Mouse (Mus musculus): ENCODE data around the gene Gm45062. TPM values are rescaled to one million over a fixed set of nuclear protein-coding genes. Genes with fewer than 3 reads are reported as not detected.

Gene Gm45062
- polyA plus RNA-seq, 1 experiment from 2014 or later, result 14.7 TPM

DNA sequence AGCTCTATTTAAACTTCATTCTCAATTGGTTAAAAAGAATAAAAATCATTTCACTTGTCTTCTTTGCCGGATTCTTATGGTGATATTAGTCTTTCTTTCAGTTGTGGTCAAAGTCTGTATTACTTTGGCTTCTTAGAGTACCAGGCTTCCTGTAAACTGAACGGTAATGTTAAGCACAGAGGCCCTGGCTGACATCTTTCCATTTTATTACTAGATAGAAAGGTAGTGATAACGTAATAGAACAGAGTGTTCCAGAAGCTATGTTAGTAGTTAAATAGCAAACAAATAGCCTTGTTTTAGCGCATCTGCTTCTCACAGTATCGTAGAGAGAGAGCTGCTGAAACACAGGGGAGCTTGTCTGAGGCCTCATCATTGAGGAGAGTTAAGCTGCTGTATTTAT, 146.6 kb downstream of the Gm45062 start:
- WGBS, result 90% methylated on average over 5 of the region's 5 CpGs
- ATAC-seq (ENCODE audit: low FRiP score, low TSS enrichment), result no peak
- Histone ChIP-seq H3K27ac (ENCODE audit: low read length) (no peak overlapping the region), H3K9me3 (ENCODE audit: low read length) (no peaks in the 10 kb centered on the region), H3K4me1 (ENCODE audit: insufficient read depth, low read length) (no peaks in the 10 kb centered on the region), H3K4me3 (ENCODE audit: low read length) (no peak overlapping the region), H3K36me3 (ENCODE audit: insufficient read depth, low read length) (no peaks in the 10 kb centered on the region), H3K4me2 (replicated peaks; ENCODE audit: low read depth, low read length) (no peak overlapping the region), H3K9ac (replicated peaks; ENCODE audit: low read length) (no peak overlapping the region), H3K27me3 (ENCODE audit: insufficient read depth, low read length) (no peaks in the 10 kb centered on the region)

GRCm38 (mm10) chr6:8408332-8408731, 149.1 kb downstream of the Gm45062 start:
- Histone ChIP-seq H3K27ac (ENCODE audit: low read length) (no peak overlapping the region), H3K9me3 (ENCODE audit: low read length) (no peaks in the 10 kb centered on the region), H3K4me3 (ENCODE audit: low read length) (no peak overlapping the region), H3K4me2 (replicated peaks; ENCODE audit: low read depth, low read length) (no peak overlapping the region), H3K9ac (replicated peaks; ENCODE audit: low read length) (no peak overlapping the region), H3K36me3 (ENCODE audit: insufficient read depth, low read length) (no peaks in the 10 kb centered on the region), H3K27me3 (ENCODE audit: insufficient read depth, low read length) (no peaks in the 10 kb centered on the region), H3K4me1 (ENCODE audit: insufficient read depth, low read length) (no peaks in the 10 kb centered on the region)
- WGBS, result 85% methylated on average over 2 of the region's 2 CpGs
- no peak for ATAC-seq (ENCODE audit: low FRiP score, low TSS enrichment)

- H3K9me3 ChIP-seq (ENCODE audit: low read length), result no peaks in the 10 kb centered on the region
- no peaks in the 10 kb centered on the region for H3K36me3 ChIP-seq (ENCODE audit: insufficient read depth, low read length)
- H3K4me2 ChIP-seq (replicated peaks; ENCODE audit: low read depth, low read length), result no peak overlapping the region
- no peaks in the 10 kb centered on the region for H3K4me1 ChIP-seq (ENCODE audit: insufficient read depth, low read length)
- no peaks in the 10 kb centered on the region for H3K27me3 ChIP-seq (ENCODE audit: insufficient read depth, low read length)
- no peak overlapping the region for H3K9ac ChIP-seq (replicated peaks; ENCODE audit: low read length)
- WGBS, result 94% methylated on average over 4 of the region's 4 CpGs
- H3K27ac ChIP-seq (ENCODE audit: low read length), result no peak overlapping the region
- no peak overlapping the region for H3K4me3 ChIP-seq (ENCODE audit: low read length)
- ATAC-seq (ENCODE audit: low FRiP score, low TSS enrichment), result no peak
Measured at GRCm38 (mm10) chr6:8409865-8410264, 150.6 kb downstream of the Gm45062 start.

GRCm38 (mm10) chr6:8412845-8413598, 153.8 kb downstream of the Gm45062 start:
- Histone ChIP-seq H3K9ac (replicated peaks; ENCODE audit: low read length) (no peak overlapping the region), H3K27me3 (ENCODE audit: insufficient read depth, low read length) (no peaks in the 10 kb centered on the region), H3K27ac (ENCODE audit: low read length) (no peak overlapping the region), H3K36me3 (ENCODE audit: insufficient read depth, low read length) (no peaks in the 10 kb centered on the region), H3K4me2 (replicated peaks; ENCODE audit: low read depth, low read length) (no peak overlapping the region), H3K4me3 (ENCODE audit: low read length) (no peak overlapping the region), H3K9me3 (ENCODE audit: low read length) (no peaks in the 10 kb centered on the region), H3K4me1 (ENCODE audit: insufficient read depth, low read length) (no peaks in the 10 kb centered on the region)
- ATAC-seq (ENCODE audit: low FRiP score, low TSS enrichment), result no peak
- 60% methylated on average over 10 of the region's 10 CpGs for WGBS

- Histone ChIP-seq H3K36me3 (ENCODE audit: insufficient read depth, low read length) (no peaks in the 10 kb centered on the region), H3K27me3 (ENCODE audit: insufficient read depth, low read length) (no peaks in the 10 kb centered on the region), H3K27ac (ENCODE audit: low read length) (no peak overlapping the region), H3K4me1 (ENCODE audit: insufficient read depth, low read length) (0 out of 2 replicates have a peak, but pooled peaks cover under 1% of the 10 kb centered on the region), H3K4me3 (ENCODE audit: low read length) (0 out of 2 replicates have a peak overlapping the region, but pooled peaks have one; percentile 13), H3K9me3 (ENCODE audit: low read length) (no peaks in the 10 kb centered on the region), H3K4me2 (replicated peaks; ENCODE audit: low read depth, low read length) (peak overlapping the region; percentile 23; the same call in 1 of the 2 replicates), H3K9ac (replicated peaks; ENCODE audit: low read length) (0 out of 2 replicates have a peak overlapping the region, but pooled peaks have one; percentile 35)
- WGBS, result 54% methylated on average over 9 of the region's 9 CpGs
- ATAC-seq (ENCODE audit: low FRiP score, low TSS enrichment), result no peak
Measured at GRCm38 (mm10) chr6:8414020-8414419, 154.8 kb downstream of the Gm45062 start.

DNA sequence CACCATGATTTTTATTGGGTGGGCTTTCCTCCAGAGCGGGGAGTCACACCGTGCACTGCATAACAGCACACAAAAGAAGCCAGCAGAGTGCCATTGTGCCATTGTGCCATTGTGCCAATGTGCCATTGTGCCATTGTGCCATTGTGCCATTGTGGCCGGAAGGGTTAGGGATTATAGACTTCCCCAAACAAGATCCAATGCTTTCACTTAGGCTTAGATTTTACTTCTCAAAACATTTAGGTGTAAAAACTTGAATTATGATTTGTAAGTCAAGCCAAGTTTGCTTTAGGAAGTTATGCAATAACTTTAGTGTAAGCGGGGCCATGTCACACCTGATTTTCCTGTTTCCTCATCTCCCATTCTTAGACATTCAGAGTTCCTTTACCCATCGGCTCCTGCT, 156.6 kb downstream of the Gm45062 start:
- Histone ChIP-seq H3K4me3 (ENCODE audit: low read length) (no peak overlapping the region), H3K27me3 (ENCODE audit: insufficient read depth, low read length) (no peaks in the 10 kb centered on the region), H3K9me3 (ENCODE audit: low read length) (no peaks in the 10 kb centered on the region), H3K27ac (ENCODE audit: low read length) (no peak overlapping the region), H3K4me2 (replicated peaks; ENCODE audit: low read depth, low read length) (no peak overlapping the region), H3K36me3 (ENCODE audit: insufficient read depth, low read length) (no peaks in the 10 kb centered on the region), H3K9ac (replicated peaks; ENCODE audit: low read length) (no peak overlapping the region), H3K4me1 (ENCODE audit: insufficient read depth, low read length) (peaks cover 7% of the 10 kb centered on the region; the same call in 1 of the 2 replicates)
- no peak for ATAC-seq (ENCODE audit: low FRiP score, low TSS enrichment)
- 93% methylated on average over 5 of the region's 5 CpGs for WGBS

DNA sequence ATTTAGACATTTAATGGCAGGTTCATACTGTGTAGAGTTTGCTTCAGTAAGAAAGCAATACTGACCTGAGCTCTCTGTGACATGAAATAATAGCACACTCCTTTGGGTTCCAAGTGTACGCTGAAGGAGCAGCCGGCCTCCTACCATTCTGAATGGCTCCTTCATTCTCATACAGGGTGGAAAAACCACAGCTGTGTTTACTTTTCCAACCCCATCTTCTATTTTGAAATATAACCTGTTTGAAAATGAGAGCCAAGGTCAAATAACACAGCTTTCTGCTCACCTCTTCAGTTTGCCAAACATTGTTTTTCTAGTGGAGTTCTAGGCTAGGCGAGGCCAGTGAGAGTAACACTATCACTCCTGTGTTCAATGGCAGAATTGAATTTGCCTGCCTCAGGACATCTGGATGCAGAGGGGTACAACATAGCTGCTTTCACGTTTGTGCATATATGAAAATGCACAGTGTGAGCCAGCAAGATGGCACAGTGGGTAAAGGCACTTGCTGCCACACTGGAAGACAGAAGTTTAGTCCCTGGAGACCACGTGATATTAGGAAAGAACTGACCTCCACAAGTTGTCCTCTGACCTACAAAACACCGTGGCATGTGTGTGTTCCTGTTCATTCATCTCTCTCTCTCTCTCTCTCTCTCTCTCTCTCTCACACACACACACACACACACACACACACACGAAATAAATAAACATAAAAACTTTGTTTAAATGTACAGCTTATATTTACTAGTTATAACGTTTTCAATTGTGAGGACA, 157.7 kb downstream of the Gm45062 start:
- peak; percentile 60 for ATAC-seq (ENCODE audit: low FRiP score, low TSS enrichment)
- H3K27ac ChIP-seq (ENCODE audit: low read length), result no peak overlapping the region
- no peak overlapping the region for H3K4me2 ChIP-seq (replicated peaks; ENCODE audit: low read depth, low read length)

DNA sequence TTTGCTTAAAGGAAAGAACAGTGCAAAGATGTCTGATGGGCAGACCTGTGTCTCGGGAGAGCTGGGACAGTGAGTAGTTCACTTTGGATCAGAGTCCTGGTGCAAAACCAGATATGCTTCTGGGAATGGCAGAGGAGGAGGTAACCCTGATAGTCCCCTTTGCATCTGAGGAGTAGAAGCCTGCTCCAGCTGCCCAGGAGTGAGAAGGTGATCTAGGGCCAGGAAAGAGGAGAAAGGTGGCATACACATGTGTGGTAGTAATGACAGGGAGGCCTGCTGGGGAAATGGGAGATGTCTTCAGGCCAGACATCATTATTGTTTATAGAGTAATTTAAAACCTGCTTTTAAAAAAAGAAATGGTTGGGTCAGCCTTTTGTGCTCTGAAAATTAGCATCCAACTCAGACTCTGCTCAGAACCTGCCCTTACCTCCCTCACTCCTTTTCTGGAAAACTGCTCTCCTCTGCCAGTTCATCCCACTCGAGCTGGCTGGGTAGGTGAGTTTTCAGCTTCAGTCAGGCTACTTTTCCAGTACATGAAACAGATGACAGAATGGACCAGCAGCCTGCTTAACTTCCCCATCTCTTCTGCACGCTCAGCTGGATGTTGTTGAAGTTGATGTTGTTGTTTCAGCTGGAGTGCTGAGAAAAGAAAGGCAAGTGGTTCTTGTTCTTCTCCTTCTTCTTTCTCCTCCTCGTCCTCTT, 160.4 kb downstream of the Gm45062 start:
- WGBS, result 32% methylated on average over 4 of the region's 4 CpGs
- no peak overlapping the region for H3K4me3 ChIP-seq (ENCODE audit: low read length)
- no peaks in the 10 kb centered on the region for H3K27me3 ChIP-seq (ENCODE audit: insufficient read depth, low read length)
- H3K4me2 ChIP-seq (replicated peaks; ENCODE audit: low read depth, low read length), result no peak overlapping the region
- H3K9ac ChIP-seq (replicated peaks; ENCODE audit: low read length), result no peak overlapping the region
- peak overlapping the region; percentile 1; the same call in 1 of the 2 replicates for H3K27ac ChIP-seq (ENCODE audit: low read length)
- ATAC-seq (ENCODE audit: low FRiP score, low TSS enrichment), result peak; percentile 60; the same call in 1 of the 2 replicates
- no peaks in the 10 kb centered on the region for H3K36me3 ChIP-seq (ENCODE audit: insufficient read depth, low read length)
- no peaks in the 10 kb centered on the region for H3K9me3 ChIP-seq (ENCODE audit: low read length)
- H3K4me1 ChIP-seq (ENCODE audit: insufficient read depth, low read length), result peaks cover 7% of the 10 kb centered on the region; the same call in 1 of the 2 replicates

More for the DNA sequence above, 157.7 kb downstream of the Gm45062 start:
- Histone ChIP-seq H3K4me1 (ENCODE audit: insufficient read depth, low read length) (peaks cover 7% of the 10 kb centered on the region; the same call in 1 of the 2 replicates), H3K9me3 (ENCODE audit: low read length) (no peaks in the 10 kb centered on the region), H3K27me3 (ENCODE audit: insufficient read depth, low read length) (no peaks in the 10 kb centered on the region), H3K4me3 (ENCODE audit: low read length) (no peak overlapping the region), H3K9ac (replicated peaks; ENCODE audit: low read length) (no peak overlapping the region), H3K36me3 (ENCODE audit: insufficient read depth, low read length) (no peaks in the 10 kb centered on the region)
- WGBS, result 38% methylated on average over 8 of the region's 8 CpGs

DNA sequence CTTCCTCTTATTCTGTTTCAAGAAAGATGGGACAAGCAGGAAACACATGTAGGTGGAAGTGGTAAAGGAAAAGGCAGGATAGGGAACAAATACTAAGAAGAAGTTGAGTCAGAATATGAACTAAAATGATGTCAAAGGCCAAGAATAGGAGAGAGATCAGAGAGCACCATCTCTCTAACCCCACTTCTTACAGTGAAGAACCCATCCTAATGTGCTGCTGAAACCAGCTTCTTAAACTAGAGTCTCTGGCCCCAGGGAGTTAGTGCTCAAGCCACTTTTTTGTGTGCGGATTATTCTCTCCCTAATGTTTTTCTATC, 160.9 kb downstream of the Gm45062 start:
- no peaks in the 10 kb centered on the region for H3K36me3 ChIP-seq (ENCODE audit: insufficient read depth, low read length)
- H3K4me1 ChIP-seq (ENCODE audit: insufficient read depth, low read length), result peaks cover 7% of the 10 kb centered on the region; the same call in 1 of the 2 replicates
- no peak overlapping the region for H3K27ac ChIP-seq (ENCODE audit: low read length)
- H3K4me3 ChIP-seq (ENCODE audit: low read length), result no peak overlapping the region
- no peaks in the 10 kb centered on the region for H3K27me3 ChIP-seq (ENCODE audit: insufficient read depth, low read length)
- H3K4me2 ChIP-seq (replicated peaks; ENCODE audit: low read depth, low read length), result no peak overlapping the region
- no peaks in the 10 kb centered on the region for H3K9me3 ChIP-seq (ENCODE audit: low read length)
- ATAC-seq (ENCODE audit: low FRiP score, low TSS enrichment), result no peak
- H3K9ac ChIP-seq (replicated peaks; ENCODE audit: low read length), result no peak overlapping the region
- WGBS, result 81% methylated on average over 1 of the region's 1 CpGs
